Mouse (Mus musculus) layer of hippocampus, adult 11-12 months (tissue): Measurements from ENCODE around the gene Ubl5.
"Not testable (repeated sequence)": the region's sequence is repeated elsewhere in the genome, so short reads cannot be mapped to it uniquely, and the experiment has no call there.

ENCODE experiments used
- DNase-seq: peaks from one replicate; pipeline ENCODE4 v3.0.0; 2022; ENCODE audit warnings: low spot score

Gene Ubl5

DNA sequence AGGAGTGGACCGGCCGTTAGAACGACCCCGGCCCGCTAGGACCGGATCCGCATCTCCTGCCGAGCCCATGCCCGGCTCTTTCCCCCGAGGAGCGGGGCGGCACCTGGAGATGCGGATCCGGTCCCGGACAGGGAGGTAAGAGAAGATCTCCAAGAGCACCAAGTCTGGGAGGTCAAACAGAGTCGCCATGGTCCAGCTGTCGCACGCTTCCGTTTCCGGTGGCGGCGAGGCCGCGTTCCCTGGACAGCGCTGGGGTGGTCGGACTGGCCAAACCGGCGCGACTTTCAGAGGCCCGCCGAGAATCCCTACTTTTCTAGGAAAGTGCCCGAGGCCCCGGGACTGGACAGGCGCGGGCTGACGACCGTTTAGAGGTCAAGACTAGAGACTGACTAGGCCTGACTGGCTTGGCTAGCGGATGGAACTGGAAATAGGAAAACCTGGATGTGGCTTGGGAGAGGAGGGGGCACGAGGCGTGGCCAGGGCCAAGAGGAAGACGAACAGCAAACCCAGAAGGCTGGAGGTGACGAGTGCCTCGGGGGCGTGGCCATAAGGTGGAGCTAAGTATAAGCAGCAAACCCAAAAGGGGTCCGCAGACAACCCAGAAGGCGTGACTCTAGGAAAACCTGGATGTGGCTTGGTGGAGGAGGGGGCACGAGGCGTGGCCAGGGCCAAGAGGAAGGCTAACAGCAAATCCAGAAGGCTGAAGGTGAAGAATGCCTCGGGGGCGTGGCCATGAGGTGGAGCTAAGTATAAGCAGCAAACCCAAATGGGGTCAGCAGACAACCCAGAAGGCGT, at the start of gene Ubl5:
Gene Ubl5, plus strand, starts transcription at position 778 of the 795 bp plus-strand sequence.
- no peak for DNase-seq

DNA sequence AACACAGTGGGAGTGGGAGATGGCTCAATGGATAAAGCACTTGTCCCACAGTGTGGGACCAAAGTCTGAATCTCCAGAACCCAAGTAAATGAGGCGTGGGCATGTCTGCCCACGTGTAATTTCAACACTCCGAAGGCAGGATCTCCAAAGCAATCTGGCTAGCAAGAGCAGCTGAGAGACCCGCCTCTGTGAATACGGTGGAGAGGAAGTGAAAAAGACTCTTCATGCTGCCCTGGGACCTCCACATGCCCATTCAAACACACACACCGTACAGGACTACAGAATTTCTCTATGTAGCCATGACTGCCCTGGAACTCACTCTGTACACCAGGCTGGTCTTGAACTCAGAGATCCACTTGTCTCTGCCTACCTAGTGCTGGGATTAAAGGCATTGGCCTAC, 41.4 kb upstream of the Ubl5 start:
- no peak for DNase-seq

DNA sequence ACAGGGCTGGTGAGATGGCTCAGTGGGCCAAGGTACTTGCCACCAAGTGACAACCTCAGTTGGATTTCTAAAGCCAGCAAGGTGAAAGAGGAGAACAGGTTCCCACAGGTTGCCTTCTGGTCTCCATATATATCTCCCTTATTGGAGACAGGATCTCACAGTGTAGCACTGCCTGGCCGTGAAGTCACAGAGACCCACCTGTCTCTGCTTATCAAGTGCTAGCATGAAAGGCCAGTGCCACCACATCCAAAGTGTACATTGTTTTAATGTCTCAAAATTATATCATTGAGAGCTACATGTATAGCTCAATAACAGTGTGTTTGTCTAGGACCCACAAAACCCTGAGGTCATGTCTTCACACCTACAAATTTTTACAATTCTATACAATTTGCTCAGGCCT, 36.4 kb upstream of the Ubl5 start:
- DNase-seq, result no peak

DNA sequence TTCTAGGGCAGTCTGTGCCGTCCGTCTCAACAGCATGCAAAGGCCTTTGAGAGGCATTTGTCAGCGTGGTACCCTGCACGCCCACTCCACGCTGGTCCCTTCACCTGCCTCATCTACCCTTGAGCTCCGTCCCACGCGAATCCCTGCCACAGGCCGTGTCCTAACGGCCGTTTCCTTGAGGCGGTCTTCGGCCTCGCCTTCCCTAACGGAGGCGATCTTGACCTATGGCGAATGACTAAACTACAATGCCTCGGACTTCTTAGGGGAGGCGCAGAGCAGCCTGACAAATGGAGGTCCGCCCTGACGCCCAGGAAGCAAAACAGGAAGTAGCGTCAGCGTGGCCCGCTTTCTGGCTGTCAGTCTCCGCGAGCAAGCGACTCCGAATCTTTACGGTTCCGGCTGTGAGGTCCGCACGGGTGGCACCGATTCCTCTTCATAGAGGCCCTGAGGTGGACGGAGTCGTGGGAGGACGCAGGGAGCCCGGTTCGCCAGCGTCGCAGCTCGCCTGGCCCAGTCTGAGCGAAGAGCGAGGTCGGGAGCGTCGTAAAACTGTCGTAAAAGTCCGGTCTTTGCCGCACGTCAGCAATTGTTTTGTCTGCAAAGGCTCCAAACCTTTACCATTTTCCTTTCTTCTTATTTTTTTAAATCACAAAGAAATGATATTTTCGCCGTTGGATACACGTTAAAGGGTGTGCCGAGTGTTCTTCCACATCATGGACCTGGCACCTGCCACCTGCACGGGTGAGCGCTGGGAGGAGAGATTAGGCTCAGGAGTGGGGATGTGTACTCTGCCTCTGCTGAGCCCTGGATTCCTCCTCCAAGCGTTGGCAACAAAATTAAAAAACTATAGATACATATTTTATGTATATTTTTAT, 35.3 kb upstream of the Ubl5 start:
- peak; percentile 87 for DNase-seq

DNA sequence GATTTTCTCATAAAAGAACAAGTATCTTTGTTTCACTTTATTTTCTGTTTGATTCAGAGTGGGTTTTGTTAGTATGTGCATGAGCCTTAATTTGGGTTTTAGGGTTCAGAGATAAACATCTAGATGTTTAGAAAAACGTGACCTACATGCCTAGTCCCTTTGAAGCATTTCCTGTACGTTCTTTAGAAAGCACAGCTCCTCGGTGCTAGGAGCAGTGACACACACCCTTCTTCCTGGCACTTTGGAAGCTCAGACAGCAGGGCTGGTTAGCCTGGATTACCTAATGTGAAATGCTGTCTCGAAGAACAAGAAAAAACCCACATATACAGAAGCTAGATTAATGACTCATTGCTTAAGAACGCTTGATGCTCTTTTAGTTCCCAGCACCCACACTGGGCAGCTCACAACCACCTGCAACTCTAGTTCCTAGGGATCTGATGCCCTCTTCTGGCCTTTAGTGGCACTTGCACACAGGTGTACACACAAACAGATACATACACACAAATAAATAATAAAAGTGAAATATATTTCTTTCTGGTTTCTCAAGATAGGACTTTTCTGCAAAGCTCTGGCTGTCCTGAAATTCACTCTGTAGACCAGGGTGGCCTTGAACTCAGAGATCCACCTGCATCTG, 32.7 kb upstream of the Ubl5 start:
- DNase-seq, result no peak

DNA sequence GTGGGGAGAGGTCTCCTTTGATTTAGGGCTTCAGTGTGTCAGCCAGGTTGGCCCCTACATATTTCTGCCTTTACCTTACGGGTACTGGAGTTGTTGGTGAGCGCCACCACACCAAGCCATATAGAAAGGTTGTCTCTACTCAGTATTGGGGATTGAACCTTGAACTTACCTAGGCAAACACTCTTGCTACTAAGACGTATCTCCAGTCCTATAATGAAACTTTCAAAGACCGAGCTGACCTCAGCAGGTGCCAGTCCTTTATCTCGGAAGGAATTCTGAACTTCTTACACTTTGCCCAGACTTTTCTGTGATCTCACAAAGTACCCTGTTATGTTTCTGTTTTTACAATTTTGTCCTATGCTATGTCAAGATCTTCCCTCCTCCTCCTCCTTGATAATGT, 30.7 kb upstream of the Ubl5 start:
- DNase-seq, result no peak

DNA sequence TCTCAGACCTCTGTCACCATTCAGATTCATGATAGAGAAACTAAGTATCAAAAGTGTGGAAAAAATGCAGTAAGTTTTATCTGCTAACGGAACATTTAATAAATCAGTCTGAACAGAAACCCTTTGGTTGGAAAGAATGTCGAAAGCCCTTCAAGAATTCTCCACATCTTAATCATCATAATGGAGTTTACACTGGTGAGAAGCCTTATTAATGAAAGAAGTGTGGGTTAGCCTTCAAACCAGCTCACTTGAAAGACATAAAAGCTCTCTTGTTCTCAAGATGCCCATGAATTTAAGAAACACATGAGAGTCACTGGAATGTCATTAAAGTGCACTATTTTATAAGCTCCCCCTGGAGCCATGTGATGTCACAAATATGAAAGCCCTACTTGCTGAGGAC, 26.0 kb upstream of the Ubl5 start:
- DNase-seq, result no peak

DNA sequence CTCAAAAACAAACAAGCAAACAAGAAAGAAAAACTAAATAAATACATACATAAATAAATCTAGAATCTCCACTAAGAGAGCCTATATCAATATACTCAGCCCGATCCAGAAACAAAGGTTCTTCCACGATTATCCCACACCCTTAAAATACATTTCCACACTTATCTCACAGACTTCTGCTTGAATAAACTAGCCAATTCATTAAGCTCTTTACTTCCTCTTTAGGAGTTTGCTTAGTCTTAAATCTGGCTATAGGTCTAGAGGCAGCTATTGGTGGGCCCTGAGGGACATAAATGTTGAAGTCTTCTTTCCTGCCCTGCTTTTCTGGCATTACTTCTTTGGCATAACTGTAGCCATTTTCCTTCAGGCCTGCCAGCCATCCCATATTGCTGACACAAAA, 11.3 kb upstream of the Ubl5 start:
- DNase-seq, result no peak

DNA sequence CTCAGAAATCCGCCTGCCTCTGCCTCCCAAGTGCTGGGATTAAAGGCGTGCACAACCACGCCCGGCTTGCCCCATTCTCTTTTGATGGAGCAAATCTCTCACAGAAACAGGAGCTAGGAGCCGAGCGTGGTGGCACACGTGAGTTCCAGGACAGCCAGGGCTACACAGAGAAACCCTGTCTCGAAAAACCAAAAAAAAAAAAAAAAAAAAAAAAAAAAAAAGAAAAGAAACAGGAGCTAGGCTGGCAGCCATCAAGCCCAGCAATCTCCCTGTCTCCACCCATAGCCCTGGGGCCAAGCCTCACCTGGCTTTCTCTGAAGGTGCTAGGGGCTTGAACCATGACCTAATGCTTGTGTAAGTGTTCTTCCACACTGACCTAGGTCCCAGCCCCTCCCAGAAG, 7.0 kb upstream of the Ubl5 start:
- DNase-seq, result not testable (repeated sequence)

DNA sequence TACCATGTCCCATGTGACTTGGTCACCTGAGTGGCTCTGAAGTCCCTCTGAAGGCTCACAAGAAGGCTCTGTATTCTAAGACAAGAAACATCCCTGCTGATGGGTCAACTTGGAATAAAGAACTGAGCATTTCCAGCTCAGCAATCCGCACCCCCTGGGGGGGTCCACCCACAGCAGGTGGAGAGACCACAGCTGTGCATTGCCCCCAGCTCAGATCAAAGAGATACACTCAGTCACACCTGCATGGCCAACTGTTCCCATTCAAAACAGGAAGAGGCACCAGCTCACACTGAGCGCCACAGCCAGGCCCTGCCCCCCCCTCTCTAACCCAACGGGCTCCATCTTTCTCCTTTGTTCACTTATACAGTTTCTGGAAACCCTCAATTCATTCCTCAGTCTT, 6.4 kb upstream of the Ubl5 start:
- no peak for DNase-seq

DNA sequence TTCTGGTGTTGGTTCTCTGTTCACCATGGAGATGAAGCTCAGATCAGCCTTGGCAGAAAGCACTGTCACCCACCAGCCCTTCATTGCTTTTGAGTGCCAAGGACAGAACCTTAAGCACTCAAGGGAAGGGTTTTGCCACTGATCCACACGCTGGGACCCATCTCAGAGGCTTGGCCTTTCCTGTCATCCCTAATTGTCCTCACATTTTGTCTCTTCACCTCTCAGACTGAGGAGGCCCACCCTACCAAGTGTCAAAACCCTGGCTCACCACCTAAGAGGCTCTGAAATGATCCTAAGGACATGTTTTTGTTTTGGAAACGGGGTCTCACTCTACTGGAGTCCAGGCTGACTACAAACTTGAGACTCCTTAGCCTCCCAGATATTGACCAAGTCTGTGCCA, 5.9 kb upstream of the Ubl5 start:
- DNase-seq, result no peak

DNA sequence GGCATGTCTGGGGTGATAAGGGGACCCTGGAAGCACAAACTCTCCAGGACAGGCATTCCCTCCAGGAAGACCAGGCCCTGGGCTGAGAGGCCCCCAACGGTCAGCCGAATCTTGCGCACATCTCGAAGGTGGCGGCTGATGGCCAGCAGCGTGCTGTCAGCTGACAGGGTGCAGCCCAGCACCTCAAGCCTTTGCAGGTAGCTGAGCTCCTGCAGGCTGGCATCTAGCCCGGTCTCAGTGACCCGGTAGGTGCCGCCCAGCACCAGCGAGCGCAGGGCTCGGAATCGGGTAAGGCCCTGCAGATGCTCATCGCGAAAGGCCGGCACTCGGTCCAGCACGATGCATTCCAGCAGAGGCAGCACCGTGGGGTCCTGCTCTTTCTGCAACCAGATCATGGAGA, 4.1 kb upstream of the Ubl5 start:
- DNase-seq, result no peak

DNA sequence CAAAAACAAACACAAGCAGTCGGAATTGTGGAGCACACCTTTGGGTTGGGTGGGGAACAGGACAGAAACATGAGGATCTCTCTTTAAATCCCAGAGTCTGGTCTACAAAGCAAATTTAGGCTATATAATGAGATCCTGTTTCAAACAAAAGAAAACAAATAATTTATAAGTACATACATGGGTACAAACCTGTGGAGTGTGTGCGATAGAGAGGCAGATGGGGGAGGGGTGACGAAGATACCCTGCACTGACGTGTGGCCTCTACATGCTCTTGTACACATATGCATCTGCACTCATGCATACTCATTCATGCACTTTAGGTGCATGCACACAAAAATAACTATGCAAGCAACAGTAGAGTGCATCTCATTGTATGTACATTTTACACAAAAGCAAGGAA, 3.2 kb upstream of the Ubl5 start:
- DNase-seq, result no peak

DNA sequence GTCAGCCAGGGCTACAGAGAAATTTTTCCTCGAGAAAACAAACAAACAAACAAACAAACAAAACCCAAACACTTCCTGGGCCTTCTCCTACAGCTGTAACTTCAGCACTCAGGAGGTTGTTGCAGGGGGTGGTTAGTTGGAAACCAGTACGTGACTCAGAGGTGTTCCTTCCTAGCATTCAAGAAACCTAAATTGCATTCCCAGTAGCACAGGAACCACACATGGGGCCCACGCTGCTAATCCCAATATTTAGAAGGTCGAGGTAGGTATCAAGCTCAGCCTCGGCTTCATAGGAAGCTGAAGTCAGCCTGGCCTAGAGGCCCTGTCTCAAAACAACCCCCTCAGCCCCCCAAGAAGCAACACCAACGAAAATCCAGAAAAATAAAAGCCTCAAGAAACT, 1.2 kb upstream of the Ubl5 start:
- no peak for DNase-seq

DNA sequence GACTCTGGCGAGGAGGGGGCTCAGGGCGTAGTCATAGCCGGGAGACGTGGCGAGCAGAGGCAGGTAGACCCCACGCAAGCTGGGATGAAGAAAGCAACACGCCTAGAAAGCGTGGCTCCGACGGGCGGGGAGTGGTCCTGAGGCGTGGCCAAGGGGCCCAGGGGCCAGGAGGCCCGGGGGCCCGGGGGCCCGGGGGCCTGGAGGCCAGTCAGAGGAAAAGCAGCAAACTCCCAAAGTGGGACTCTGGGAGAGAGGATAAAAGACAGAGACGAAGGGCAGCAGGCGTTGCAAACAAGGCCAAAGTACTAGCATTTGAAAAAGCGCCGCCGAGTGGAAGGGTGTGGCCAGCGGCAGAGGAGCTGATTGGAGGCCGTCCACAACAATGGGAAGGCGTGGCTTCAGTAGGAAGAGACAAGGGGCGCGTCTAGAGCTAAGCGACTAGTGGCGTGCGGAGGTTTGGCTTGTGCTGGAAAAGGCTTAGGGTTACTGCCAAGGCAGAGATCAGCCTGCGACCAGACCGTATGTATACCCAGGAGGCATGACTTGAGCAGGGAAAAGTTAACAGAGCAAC, 303 bp downstream of the Ubl5 start:
- DNase-seq, result peak; percentile 79

DNA sequence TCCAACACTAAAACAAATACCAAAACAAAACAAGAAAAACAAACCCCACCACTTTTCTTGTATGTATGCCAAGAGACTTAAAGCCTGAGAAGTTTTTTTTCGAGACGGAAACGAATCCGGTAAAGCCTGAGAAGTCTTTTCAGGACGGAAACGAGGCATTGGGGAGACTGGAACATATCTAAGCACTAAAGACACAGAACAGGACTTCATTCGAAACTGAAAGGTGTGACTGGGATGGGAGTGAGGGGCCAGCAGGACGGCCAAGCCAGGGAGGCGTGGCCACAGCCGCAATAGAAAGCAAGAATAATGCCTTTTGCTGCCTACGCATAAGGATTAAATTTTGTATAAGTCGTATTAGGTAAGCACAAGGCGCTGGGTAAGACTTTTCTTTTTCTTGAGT, 1.1 kb downstream of the Ubl5 start:
- no peak for DNase-seq

DNA sequence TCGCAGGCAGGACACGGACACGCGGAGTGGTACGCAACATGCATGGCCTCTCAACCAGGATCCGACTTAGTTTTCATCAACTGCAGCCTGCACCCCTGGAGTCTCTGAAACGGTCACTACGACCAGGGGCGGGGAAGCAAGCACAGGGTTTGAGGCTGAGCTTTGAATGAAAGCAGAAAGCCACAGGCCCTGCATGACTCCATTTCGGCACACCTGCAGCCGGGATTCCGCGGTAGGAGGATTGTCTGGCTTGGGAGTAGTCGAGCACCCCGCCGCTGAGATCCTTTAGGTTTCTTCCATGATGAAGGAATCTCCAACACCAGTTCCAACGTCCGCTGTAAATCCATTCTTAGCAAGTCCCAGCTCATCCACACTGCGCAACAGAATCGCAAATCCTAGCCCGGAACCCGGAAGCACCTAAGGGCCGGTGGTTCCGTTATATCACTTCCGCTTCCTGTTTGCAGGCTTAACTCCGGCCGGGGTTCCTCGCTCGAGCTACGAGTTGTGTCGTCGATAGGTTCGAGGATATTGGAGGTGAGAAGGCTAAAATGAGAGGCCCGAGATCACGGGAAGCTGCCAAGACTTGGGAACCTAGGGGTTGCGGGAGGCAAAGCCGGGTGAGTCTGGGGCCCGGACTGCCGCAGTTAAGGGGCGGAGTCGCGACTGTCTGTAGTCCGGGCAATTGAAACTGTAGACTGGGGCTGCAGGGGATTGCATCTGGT, 1.8 kb downstream of the Ubl5 start, which contains the start of gene Fbxl12:
Gene Fbxl12, minus strand, starts transcription at position 408 of the 722 bp plus-strand sequence.
- peak; percentile 79 for DNase-seq

DNA sequence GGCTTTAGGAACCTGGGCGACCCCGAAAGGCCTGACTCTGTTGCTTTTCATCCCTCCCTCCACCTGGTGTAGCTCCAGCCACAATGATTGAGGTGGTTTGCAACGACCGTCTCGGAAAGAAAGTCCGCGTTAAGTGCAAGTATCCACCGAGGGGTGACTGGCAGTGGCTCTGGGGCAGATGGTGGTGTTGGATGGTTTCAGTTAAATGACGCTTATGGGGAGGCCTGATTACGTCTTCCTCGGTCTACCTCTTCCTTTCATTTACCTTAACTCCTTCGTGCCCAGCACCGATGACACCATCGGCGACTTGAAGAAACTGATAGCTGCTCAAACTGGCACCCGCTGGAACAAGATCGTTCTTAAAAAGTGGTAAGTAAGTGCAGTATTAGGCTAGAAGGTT, 2.4 kb downstream of the Ubl5 start:
- no peak for DNase-seq

DNA sequence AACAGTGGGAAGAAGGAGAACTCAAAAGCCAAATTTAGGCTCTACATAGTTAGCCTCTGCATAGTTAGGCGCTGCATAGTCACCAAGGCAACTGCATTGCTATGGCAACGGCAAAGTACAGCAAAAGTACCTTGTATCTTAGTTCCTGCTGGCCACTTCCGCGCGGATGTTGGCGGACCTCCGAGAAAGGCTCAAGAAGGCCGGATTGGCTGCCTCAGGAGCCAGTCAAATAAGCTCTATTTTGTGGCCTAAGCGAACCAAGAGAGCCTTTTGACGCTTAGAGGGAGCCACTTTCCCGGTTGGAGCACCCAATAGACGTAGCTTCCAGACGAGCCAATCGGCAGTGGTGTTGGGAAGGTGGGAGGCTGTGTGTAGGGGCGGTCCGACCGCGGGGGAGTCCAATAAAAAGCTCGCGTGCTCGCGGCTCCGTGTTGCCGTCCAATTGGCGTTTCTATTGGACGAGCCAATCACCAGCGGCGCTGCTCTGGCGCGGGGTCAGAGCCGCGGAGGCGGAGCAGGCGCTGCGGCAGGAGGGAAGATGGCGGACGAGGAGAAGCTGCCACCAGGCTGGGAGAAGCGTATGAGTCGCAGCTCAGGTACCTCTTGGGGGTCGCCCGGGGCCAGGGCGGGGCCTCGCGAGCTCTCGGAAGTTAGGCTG, 9.1 kb downstream of the Ubl5 start, which contains the start of gene Pin1:
Gene Pin1, plus strand, starts transcription at position 494 of the 658 bp plus-strand sequence.
- DNase-seq, result peak; percentile 99

DNA sequence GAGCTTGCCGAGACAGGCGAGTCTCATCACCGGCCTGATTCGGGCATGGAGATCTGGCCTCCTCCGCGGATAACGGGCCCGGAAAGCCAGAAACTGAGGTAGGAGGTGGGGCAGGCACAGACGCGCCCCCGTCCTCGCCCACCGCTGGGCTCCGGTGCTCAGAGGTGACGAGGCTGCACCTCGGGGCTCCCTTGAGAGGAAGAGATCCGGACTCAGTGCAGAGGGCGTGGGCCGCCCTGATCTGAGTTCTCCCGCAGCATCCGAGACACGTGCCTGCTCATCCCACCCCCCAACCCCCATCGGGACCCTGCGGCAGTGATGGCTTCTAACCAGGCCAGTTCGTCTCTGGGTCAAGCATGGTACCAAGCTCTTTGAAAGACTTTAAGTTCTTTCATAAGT, 9.6 kb downstream of the Ubl5 start:
- no peak for DNase-seq

DNA sequence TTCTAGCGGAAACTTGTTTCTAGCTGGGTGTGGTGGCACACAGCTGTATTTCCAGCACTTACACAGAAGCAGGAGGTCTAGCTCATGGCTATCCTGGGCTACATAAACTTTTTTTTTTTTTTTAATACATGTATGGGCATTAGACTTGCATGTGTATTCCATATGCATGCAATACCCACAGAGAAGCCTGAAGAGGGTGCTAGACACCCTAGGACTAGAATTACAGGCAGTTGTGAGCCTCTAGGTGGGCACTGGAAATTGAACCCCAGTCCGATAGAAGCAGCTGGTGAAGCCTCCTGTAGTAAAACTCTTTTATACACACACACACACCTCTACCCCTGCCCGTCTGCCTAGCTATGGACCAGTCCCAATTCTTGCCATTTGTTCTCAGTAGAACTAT, 11.2 kb downstream of the Ubl5 start:
- no peak for DNase-seq
